Mouse (Mus musculus): ENCODE results near the gene Map1lc3b. TPM values are rescaled to one million over a fixed set of nuclear protein-coding genes. Genes with fewer than 3 reads are reported as not detected.
A peak's percentile ranks its signal among the peaks of the same experiment; 100 is the strongest.
"Not testable (repeated sequence)": the region's sequence is repeated elsewhere in the genome, so short reads cannot be mapped to it uniquely, and the experiment has no call there.

The Map1lc3b gene
- polyA plus RNA-seq, 1 experiment from 2014 or later = 205 TPM

DNA sequence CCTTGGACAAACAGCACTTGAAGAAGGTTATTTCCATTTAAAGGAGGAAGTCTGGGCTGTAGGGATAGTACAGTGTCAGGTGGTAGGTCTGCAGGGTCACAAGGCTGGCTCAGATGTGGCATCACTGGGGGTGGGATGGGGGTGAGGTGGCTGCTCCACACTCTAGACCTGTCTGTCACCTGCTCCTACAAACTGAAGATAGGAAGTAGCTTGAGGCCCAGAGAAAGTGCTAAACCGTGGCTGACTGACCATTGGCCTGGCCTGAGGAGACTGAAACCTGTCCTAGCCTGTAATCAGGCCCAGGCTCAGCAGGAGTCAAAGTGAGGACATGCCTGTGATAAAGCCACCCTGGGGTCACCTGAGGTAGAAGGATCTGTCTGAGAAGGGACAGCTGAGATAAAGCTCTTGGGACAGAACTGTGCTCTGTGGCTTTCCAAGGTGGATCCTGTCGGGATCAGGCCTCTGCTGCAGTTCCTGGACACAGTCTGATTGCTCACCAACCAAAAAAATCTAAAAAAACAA is 895 bp upstream of the Map1lc3b start:
- Histone ChIP-seq H3K4me1 (ENCODE audit: insufficient read depth) (peaks cover 52% of the 10 kb centered on the region), H3K27me3 (ENCODE audit: insufficient read depth, low read length) (no peaks in the 10 kb centered on the region), H3K27ac (ENCODE audit: low read depth) (peak overlapping the region; percentile 84), H3K36me3 (replicated peaks; ENCODE audit: insufficient read depth, low read length) (peaks cover 18% of the 10 kb centered on the region), H3K9ac (replicated peaks) (no peak overlapping the region), H3K4me3 (ENCODE audit: low read depth, low read length) (no peak overlapping the region), H3K9me3 (ENCODE audit: low read length) (no peaks in the 10 kb centered on the region), H3K4me2 (ENCODE audit: low read depth, low read length) (peak overlapping the region; percentile 75; the same call in 1 of the 2 replicates)
- ATAC-seq (no peak), DNase-seq (no peak)
- WGBS (ENCODE audit: insufficient replicate concordance) = 42% methylated on average over 2 of the region's 2 CpGs
- TF ChIP-seq CTCF (IDR thresholded peaks at IDR 0.05; ENCODE audit: low read depth) = no peak
- TF ChIP-seq EP300 (IDR thresholded peaks at IDR 0.05; ENCODE audit: low read depth) = no peak

GRCm38 (mm10) chr8:121591178-121592066 is 1.3 kb downstream of the Map1lc3b start:
- H3K27me3 ChIP-seq (ENCODE audit: insufficient read depth, low read length) = no peaks in the 10 kb centered on the region
- 15% methylated on average over 20 of the region's 20 CpGs for WGBS (ENCODE audit: insufficient replicate concordance)
- no peaks in the 10 kb centered on the region for H3K9me3 ChIP-seq (ENCODE audit: low read length)
- peak overlapping the region; percentile 80 for H3K4me3 ChIP-seq (ENCODE audit: low read depth, low read length)
- H3K9ac ChIP-seq (replicated peaks) = peak overlapping the region; percentile 96
- TF ChIP-seq CTCF (IDR thresholded peaks at IDR 0.05; ENCODE audit: low read depth) = peak; percentile 71
- no peak for TF ChIP-seq EP300 (IDR thresholded peaks at IDR 0.05; ENCODE audit: low read depth)
- H3K4me2 ChIP-seq (ENCODE audit: low read depth, low read length) = peak overlapping the region; percentile 93
- peak overlapping the region; percentile 92 for H3K27ac ChIP-seq (ENCODE audit: low read depth)
- peaks cover 36% of the 10 kb centered on the region for H3K36me3 ChIP-seq (replicated peaks; ENCODE audit: insufficient read depth, low read length)
- peaks cover 38% of the 10 kb centered on the region for H3K4me1 ChIP-seq (ENCODE audit: insufficient read depth)
- ATAC-seq (peak; percentile 22), DNase-seq (peak; percentile 68)

GRCm38 (mm10) chr8:121593293-121593692 is 3.1 kb downstream of the Map1lc3b start:
- Histone ChIP-seq H3K9me3 (ENCODE audit: low read length) (no peaks in the 10 kb centered on the region), H3K36me3 (replicated peaks; ENCODE audit: insufficient read depth, low read length) (peaks cover 50% of the 10 kb centered on the region), H3K27me3 (ENCODE audit: insufficient read depth, low read length) (no peaks in the 10 kb centered on the region), H3K27ac (ENCODE audit: low read depth) (no peak overlapping the region), H3K4me1 (ENCODE audit: insufficient read depth) (peaks cover 27% of the 10 kb centered on the region), H3K9ac (replicated peaks) (no peak overlapping the region), H3K4me2 (ENCODE audit: low read depth, low read length) (no peak overlapping the region), H3K4me3 (ENCODE audit: low read depth, low read length) (no peak overlapping the region)
- DNase-seq (no peak), ATAC-seq (no peak)
- TF ChIP-seq EP300 (IDR thresholded peaks at IDR 0.05; ENCODE audit: low read depth) = no peak
- TF ChIP-seq CTCF (IDR thresholded peaks at IDR 0.05; ENCODE audit: low read depth) = no peak
- WGBS (ENCODE audit: insufficient replicate concordance) = 89% methylated on average over 5 of the region's 5 CpGs

DNA sequence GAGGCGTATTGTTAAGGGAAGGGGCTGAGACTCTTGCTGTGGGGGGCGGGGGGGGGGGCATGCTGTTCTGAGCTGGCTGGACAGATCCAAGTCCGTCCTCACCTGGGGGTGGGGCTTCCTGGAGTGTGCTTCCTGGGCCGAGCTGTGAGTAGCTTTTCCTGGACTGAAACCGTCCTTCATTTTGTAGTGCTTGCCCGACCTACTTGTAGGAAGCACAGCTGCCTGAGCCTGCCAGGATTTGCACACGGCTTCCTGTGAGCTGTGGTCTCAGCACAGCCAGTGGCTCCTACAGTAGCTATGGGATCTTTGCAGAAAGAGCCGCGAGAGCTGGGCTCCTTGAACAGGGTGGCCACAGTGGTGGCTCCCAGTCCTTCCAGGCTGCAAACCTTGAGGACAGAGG is 3.8 kb downstream of the Map1lc3b start:
- peaks cover 24% of the 10 kb centered on the region for H3K4me1 ChIP-seq (ENCODE audit: insufficient read depth)
- no peak overlapping the region for H3K4me2 ChIP-seq (ENCODE audit: low read depth, low read length)
- TF ChIP-seq CTCF (IDR thresholded peaks at IDR 0.05; ENCODE audit: low read depth) (no peak), EP300 (IDR thresholded peaks at IDR 0.05; ENCODE audit: low read depth) (no peak)
- 68% methylated on average over 9 of the region's 9 CpGs for WGBS (ENCODE audit: insufficient replicate concordance)
- no peak overlapping the region for H3K9ac ChIP-seq (replicated peaks)
- ATAC-seq (no peak), DNase-seq (no peak)
- H3K36me3 ChIP-seq (replicated peaks; ENCODE audit: insufficient read depth, low read length) = peaks cover 50% of the 10 kb centered on the region
- no peak overlapping the region for H3K4me3 ChIP-seq (ENCODE audit: low read depth, low read length)
- H3K9me3 ChIP-seq (ENCODE audit: low read length) = no peaks in the 10 kb centered on the region
- H3K27me3 ChIP-seq (ENCODE audit: insufficient read depth, low read length) = no peaks in the 10 kb centered on the region
- no peak overlapping the region for H3K27ac ChIP-seq (ENCODE audit: low read depth)

DNA sequence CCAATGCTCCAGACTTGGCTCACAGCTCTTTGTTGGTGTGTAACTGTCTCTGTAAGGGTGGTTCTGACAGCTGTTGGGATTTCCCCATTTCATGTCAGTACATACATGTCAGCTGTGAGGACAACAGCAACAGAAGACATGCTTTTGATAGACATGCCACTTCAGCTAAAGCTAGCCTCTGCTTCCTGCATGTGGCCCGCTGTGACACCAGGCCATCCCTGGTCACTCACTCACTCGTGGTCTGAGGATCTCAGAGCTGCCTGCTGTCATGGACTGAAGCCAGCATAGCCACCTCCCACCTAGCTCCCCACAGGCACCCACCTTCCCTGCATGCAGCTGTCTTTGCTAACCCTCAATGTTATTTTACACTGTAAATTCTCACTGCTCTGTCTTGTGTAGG is 7.3 kb downstream of the Map1lc3b start:
- not testable (repeated sequence) for H3K9ac ChIP-seq (replicated peaks); H3K27me3 ChIP-seq (ENCODE audit: insufficient read depth, low read length); ATAC-seq; DNase-seq; H3K4me2 ChIP-seq (ENCODE audit: low read depth, low read length); H3K4me1 ChIP-seq (ENCODE audit: insufficient read depth); H3K27ac ChIP-seq (ENCODE audit: low read depth); H3K4me3 ChIP-seq (ENCODE audit: low read depth, low read length); H3K9me3 ChIP-seq (ENCODE audit: low read length)
- 77% methylated on average over 2 of the region's 2 CpGs for WGBS (ENCODE audit: insufficient replicate concordance)
- peaks cover 52% of the 10 kb centered on the region for H3K36me3 ChIP-seq (replicated peaks; ENCODE audit: insufficient read depth, low read length)

- H3K4me1 ChIP-seq (ENCODE audit: insufficient read depth) = no peaks in the 10 kb centered on the region; the same call in 1 of the 2 replicates
- H3K27me3 ChIP-seq (ENCODE audit: insufficient read depth, low read length) = no peaks in the 10 kb centered on the region
- no peak overlapping the region for H3K4me3 ChIP-seq (ENCODE audit: low read depth, low read length)
- no peak overlapping the region for H3K4me2 ChIP-seq (ENCODE audit: low read depth, low read length)
- H3K27ac ChIP-seq (ENCODE audit: low read depth) = no peak overlapping the region
- TF ChIP-seq EP300 (IDR thresholded peaks at IDR 0.05; ENCODE audit: low read depth) (no peak), CTCF (IDR thresholded peaks at IDR 0.05; ENCODE audit: low read depth) (no peak)
- H3K36me3 ChIP-seq (replicated peaks; ENCODE audit: insufficient read depth, low read length) = peaks cover 50% of the 10 kb centered on the region
- no peaks in the 10 kb centered on the region for H3K9me3 ChIP-seq (ENCODE audit: low read length)
- ATAC-seq (no peak), DNase-seq (no peak)
- WGBS (ENCODE audit: insufficient replicate concordance) = 91% methylated on average over 7 of the region's 7 CpGs
- no peak overlapping the region for H3K9ac ChIP-seq (replicated peaks)
These were observed 8.0 kb downstream of the Map1lc3b start for GRCm38 (mm10) chr8:121598190-121598589.

Data from liver, postnatal 0 days (tissue).